Mouse (Mus musculus): ENCODE measurements around the gene Adipoq. TPM values are rescaled to one million over a fixed set of nuclear protein-coding genes. Genes with fewer than 3 reads are reported as not detected.

The Adipoq gene
- 50.8 TPM for polyA plus RNA-seq (2014; fragmentation: Illumina TruSeq; extraction: RNeasy Lipid Tissue Mini Kit (QIAGEN cat#74804))

DNA sequence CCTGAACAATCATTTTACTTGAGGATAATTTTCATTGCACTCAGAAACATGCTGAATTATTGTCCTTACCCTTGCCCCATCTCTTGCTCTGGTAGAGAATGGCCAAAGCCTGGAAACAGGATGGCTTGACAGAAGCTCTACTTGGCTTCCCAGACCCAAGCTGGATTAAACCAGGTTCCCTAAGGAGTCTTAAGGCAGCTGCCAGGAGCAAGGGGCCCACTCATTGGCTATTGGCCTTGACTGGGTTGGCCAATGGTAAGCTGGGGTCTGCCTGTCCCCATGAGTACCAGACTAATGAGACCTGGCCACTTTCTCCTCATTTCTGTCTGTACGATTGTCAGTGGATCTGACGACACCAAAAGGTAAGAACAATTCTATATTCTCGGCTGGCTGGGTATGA is at the start of gene Adipoq:
Adipoq (plus strand) TSS at position 257 of the 400 bp plus-strand sequence.

DNA sequence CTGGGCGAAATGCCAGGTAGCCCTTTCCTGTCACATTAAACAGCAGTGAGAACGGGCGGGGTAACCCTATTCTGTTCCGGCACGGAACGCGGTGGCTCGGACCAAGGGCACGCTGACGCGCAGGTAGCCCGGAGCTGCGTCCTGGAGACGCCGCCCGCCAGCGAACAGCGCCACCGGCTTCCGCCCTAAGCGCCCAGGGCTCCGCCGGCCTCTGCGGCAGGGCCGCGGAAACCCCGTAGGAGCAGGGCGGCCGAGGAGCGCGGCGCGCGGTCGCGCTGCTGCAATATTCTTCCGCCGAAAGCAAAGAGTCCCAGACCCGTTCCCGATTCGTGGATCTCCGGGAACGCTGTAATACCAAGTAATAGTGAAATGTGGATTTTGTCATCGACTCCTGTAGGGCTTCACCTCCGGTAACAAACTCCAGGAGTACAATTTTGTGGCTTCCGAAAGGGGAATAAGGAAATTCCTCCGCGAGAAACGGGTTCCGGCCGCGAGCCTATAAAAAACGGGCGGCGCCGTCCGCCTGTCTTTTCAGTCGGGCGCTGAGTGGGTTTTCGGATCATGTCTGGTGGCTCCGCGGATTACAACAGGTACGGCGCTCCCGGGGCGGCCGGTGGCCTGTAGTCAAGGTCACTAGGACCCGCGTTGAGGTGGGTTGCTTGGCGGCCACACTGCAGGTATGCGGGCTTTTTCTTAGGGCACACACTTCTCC is 38.9 kb upstream of the Adipoq start, which contains the start of gene Eif4a2:
Eif4a2 (plus strand) TSS at position 214 of the 712 bp plus-strand sequence.

DNA sequence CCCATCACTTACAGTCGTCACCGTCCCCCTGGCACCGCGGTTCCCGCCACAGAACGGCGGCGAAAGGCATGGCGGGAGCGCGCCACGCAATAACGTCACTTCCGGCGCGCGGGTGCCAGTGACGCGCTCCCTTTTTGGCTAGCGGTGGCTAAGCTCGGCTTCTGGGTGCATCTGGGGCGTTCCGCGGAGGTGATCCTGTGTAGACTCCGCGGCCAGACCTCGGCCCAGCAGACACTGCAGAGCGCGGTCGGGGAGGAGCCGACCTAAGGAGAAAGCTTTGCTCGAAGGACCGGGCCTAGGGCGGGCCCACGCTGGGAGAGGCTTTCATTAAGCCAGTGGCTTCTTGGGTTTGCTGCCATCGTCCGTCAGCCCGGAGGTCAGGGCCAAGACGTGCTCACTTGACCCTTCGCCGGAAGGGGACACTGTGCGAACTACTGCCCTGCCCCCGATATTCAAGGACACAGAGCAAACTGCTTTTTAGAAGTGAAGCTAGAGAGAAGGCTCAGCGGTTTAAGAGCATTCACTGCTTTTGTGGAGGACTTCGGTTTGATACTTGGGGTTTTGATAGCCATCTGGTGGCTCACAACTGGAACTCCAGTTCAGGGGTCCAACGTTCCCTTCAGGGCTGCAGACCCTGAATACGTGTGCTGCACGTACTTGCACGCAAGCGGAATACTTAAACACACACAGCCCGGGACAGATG is 18.5 kb upstream of the Adipoq start, which contains the start of gene Rfc4:
Rfc4 (minus strand) TSS at position 65 of the 703 bp plus-strand sequence.

Other genes starting within 250 kb of the Adipoq start
- 8.5 TPM for gene Fetub, start 228.2 kb upstream of the Adipoq start, polyA plus RNA-seq (2014; fragmentation: Illumina TruSeq; extraction: RNeasy Lipid Tissue Mini Kit (QIAGEN cat#74804))
- not detected for gene Hrg, start 195.5 kb upstream of the Adipoq start, polyA plus RNA-seq (2014; fragmentation: Illumina TruSeq; extraction: RNeasy Lipid Tissue Mini Kit (QIAGEN cat#74804))
- gene Kng2, start 117.1 kb upstream of the Adipoq start, polyA plus RNA-seq (2014; fragmentation: Illumina TruSeq; extraction: RNeasy Lipid Tissue Mini Kit (QIAGEN cat#74804)): 1.5 TPM
- gene Kng1, start 88.7 kb upstream of the Adipoq start, polyA plus RNA-seq (2014; fragmentation: Illumina TruSeq; extraction: RNeasy Lipid Tissue Mini Kit (QIAGEN cat#74804)): not detected
- 1,842 TPM for gene Eif4a2, start 39.1 kb upstream of the Adipoq start, polyA plus RNA-seq (2014; fragmentation: Illumina TruSeq; extraction: RNeasy Lipid Tissue Mini Kit (QIAGEN cat#74804))
- gene Rfc4, start 18.8 kb upstream of the Adipoq start, polyA plus RNA-seq (2014; fragmentation: Illumina TruSeq; extraction: RNeasy Lipid Tissue Mini Kit (QIAGEN cat#74804)): 48.9 TPM
- gene St6gal1, start 78.2 kb downstream of the Adipoq start, polyA plus RNA-seq (2014; fragmentation: Illumina TruSeq; extraction: RNeasy Lipid Tissue Mini Kit (QIAGEN cat#74804)): 68.7 TPM

All from ovary, adult 10 weeks (tissue).